Mouse (Mus musculus): ENCODE results near the gene Trim30c. TPM values are rescaled to one million over a fixed set of nuclear protein-coding genes. Genes with fewer than 3 reads are reported as not detected.

Gene Trim30c
- total RNA-seq (2023): 9.8 TPM

GRCm38 (mm10) chr7:104400698-104401097 is at the start of gene Trim30c:
Trim30c (minus strand) TSS chr7:104400837.

GRCm38 (mm10) chr7:104369736-104370414 is 30.8 kb downstream of the Trim30c start, which contains the start of gene Trim30b:
Trim30b (minus strand) TSS chr7:104369884.

GRCm38 (mm10) chr7:104352717-104353599 is 47.7 kb downstream of the Trim30c start, which contains the start of gene Trim12c:
Trim12c (minus strand) TSS chr7:104353362.

Other genes with a start within 250 kb of the Trim30c start
- not detected for gene Olfm5, start 236.0 kb downstream of the Trim30c start, total RNA-seq (2023)
- gene Olfr648, start 217.4 kb downstream of the Trim30c start, total RNA-seq (2023): not detected
- not detected for gene Olfr649, start 204.9 kb downstream of the Trim30c start, total RNA-seq (2023)
- not detected for gene Trim6, start 182.0 kb downstream of the Trim30c start, total RNA-seq (2023)
- 28.4 TPM for gene Trim34a, start 156.4 kb downstream of the Trim30c start, total RNA-seq (2023)
- gene Trim5, start 112.7 kb downstream of the Trim30c start, total RNA-seq (2023): 23.9 TPM
- gene Trim12a, start 85.4 kb downstream of the Trim30c start, total RNA-seq (2023): 96.4 TPM
- 2.1 TPM for gene Trim34b, start 71.4 kb downstream of the Trim30c start, total RNA-seq (2023)
- 42.5 TPM for gene Trim12c, start 47.5 kb downstream of the Trim30c start, total RNA-seq (2023)
- gene Trim30b, start 31.0 kb downstream of the Trim30c start, total RNA-seq (2023): 1.9 TPM
- gene Trim30a, start 64.4 kb upstream of the Trim30c start, total RNA-seq (2023): 73.6 TPM
- gene Trim30d, start 107.0 kb upstream of the Trim30c start, total RNA-seq (2023): 7.2 TPM
- gene Olfr651, start 149.3 kb upstream of the Trim30c start, total RNA-seq (2023): not detected
- not detected for gene Olfr652, start 160.1 kb upstream of the Trim30c start, total RNA-seq (2023)
- not detected for gene Olfr653, start 176.5 kb upstream of the Trim30c start, total RNA-seq (2023)
- not detected for gene Olfr654, start 186.2 kb upstream of the Trim30c start, total RNA-seq (2023)
- gene Olfr655, start 200.9 kb upstream of the Trim30c start, total RNA-seq (2023): 0.40 TPM
- gene Olfr656, start 213.1 kb upstream of the Trim30c start, total RNA-seq (2023): not detected
- not detected for gene Olfr657, start 224.0 kb upstream of the Trim30c start, total RNA-seq (2023)
- gene Olfr658, start 246.5 kb upstream of the Trim30c start, total RNA-seq (2023): not detected